Mouse (Mus musculus): ENCODE data around the gene Naa80.

GRCm38 (mm10) chr9:107556346-107556745 is 22.3 kb upstream of the Naa80 start:
- TF ChIP-seq CTCF (IDR thresholded peaks at IDR 0.05; ENCODE audit: borderline replicate concordance, insufficient read depth, low read depth, low read length) (no peak), POLR2A (IDR thresholded peaks at IDR 0.05; ENCODE audit: borderline replicate concordance, insufficient read depth, low read length) (no peak)
